In genomic region chr3:101966825-101967558, GRCm38 (mm10) we compare ENCODE assay signal across 15 mouse cellular contexts. TPM values are rescaled to one million over a fixed set of nuclear protein-coding genes. Genes with fewer than 3 reads are reported as not detected.
DNase-seq lines count a peak whose midpoint lies in the region; ATAC-seq and TF ChIP-seq lines count a peak whose summit lies in the region.
"Had no signal": no experiment of that assay in that cellular context is flagged by ENCODE, and none has a peak within 500 bp of the region (broad histone marks: within the 10 kb centered on the region; RNA-seq: fewer than 3 reads in every experiment).

No protein-coding gene starts in this region.

- TF ChIP-seq CTCF in brain, embryonic 14.5 days (IDR thresholded peaks at IDR 0.05; ENCODE audit: borderline replicate concordance, extremely low read depth, insufficient read depth, insufficient read length): no peak
- no peak for TF ChIP-seq CTCF in forebrain, postnatal 0 days (IDR thresholded peaks at IDR 0.05; ENCODE audit: low read depth)
- TF ChIP-seq CTCF in left cerebral cortex, adult 2 months (IDR thresholded peaks at IDR 0.05): no peak

- ATAC-seq in forebrain, postnatal 0 days: peak; percentile 83
- peak; percentile 83 for ATAC-seq in midbrain, embryonic 13.5 days
- ATAC-seq in megakaryocyte progenitor cell, adult 5-6 weeks (replicated peaks; ENCODE audit: poor library complexity): no peak

- peak; percentile 79 for DNase-seq in brain, embryonic 14.5 days (ENCODE audit: low read depth)
- peak; percentile 31 for DNase-seq in embryo, embryonic 11.5 days (ENCODE audit: low read depth, low spot score)
- peak; percentile 55 for DNase-seq in forebrain, postnatal 0 days
- DNase-seq in adrenal gland, postnatal 4 days (ENCODE audit: low spot score in 2 of 2): no peak
- no peak for DNase-seq in natural killer cell, adult 2 months (ENCODE audit: low spot score in 2 of 2)
- no peak for DNase-seq in left cerebral cortex, adult 2 months (ENCODE audit: extremely low spot score in 1 of 2, low spot score in 2 of 2)
- DNase-seq: gastrocnemius, postnatal 10 days; thymus, postnatal 14 days had no signal

- no peak overlapping the region for H3K4me2 ChIP-seq in forebrain, postnatal 0 days (ENCODE audit: low read depth)
- no peak overlapping the region for H3K4me2 ChIP-seq in midbrain, embryonic 13.5 days (replicated peaks)
- H3K4me2 ChIP-seq: embryonic facial prominence, embryonic 12.5 days; kidney, embryonic 15.5 days; limb, embryonic 12.5 days had no signal

- H3K9me3 ChIP-seq in forebrain, postnatal 0 days (ENCODE audit: low read length): no peaks in the 10 kb centered on the region
- no peaks in the 10 kb centered on the region for H3K9me3 ChIP-seq in midbrain, embryonic 13.5 days
- H3K9me3 ChIP-seq: embryonic facial prominence, embryonic 12.5 days; kidney, embryonic 15.5 days; limb, embryonic 12.5 days had no signal

- no peaks in the 10 kb centered on the region; the same call in 1 of the 2 replicates for H3K4me1 ChIP-seq in forebrain, postnatal 0 days (ENCODE audit: insufficient read depth)
- H3K4me1 ChIP-seq in midbrain, embryonic 13.5 days (replicated peaks): peaks cover 40% of the 10 kb centered on the region
- H3K4me1 ChIP-seq: embryonic facial prominence, embryonic 12.5 days; kidney, embryonic 15.5 days had no signal

- WGBS in forebrain, postnatal 0 days: 21% methylated on average over 3 of the region's 3 CpGs
- WGBS in midbrain, embryonic 13.5 days: 28% methylated on average over 3 of the region's 3 CpGs

- H3K4me3 ChIP-seq in forebrain, postnatal 0 days (ENCODE audit: low read depth, low read length): no peak overlapping the region
- no peak overlapping the region for H3K4me3 ChIP-seq in midbrain, embryonic 13.5 days (replicated peaks)
- no peak overlapping the region for H3K4me3 ChIP-seq in left cerebral cortex, adult 2 months
- H3K4me3 ChIP-seq: embryonic facial prominence, embryonic 12.5 days; kidney, embryonic 15.5 days; limb, embryonic 12.5 days had no signal

- H3K27ac ChIP-seq in forebrain, postnatal 0 days (ENCODE audit: low read depth, low read length): peak overlapping the region; percentile 46; the same call in 1 of the 2 replicates
- peak overlapping the region; percentile 84 for H3K27ac ChIP-seq in midbrain, embryonic 13.5 days
- H3K27ac ChIP-seq in left cerebral cortex, adult 2 months: no peak overlapping the region
- H3K27ac ChIP-seq: embryonic facial prominence, embryonic 12.5 days; kidney, embryonic 15.5 days; limb, embryonic 12.5 days had no signal

- no peak for TF ChIP-seq POLR2A in brain, embryonic 14.5 days (IDR thresholded peaks at IDR 0.05; ENCODE audit: borderline replicate concordance, extremely low read depth, insufficient read depth, insufficient read length, poor library complexity, severe bottlenecking)

- H3K36me3 ChIP-seq in forebrain, postnatal 0 days (ENCODE audit: insufficient read depth): no peaks in the 10 kb centered on the region
- no peaks in the 10 kb centered on the region for H3K36me3 ChIP-seq in midbrain, embryonic 13.5 days
- H3K36me3 ChIP-seq: embryonic facial prominence, embryonic 12.5 days; kidney, embryonic 15.5 days; limb, embryonic 12.5 days had no signal

- intact Hi-C loops in left cerebral cortex, adult 2 months (cut with DNase I): no loop called here

- H3K9ac ChIP-seq in forebrain, postnatal 0 days: no peak overlapping the region
- H3K9ac ChIP-seq in midbrain, embryonic 13.5 days (replicated peaks): no peak overlapping the region
- H3K9ac ChIP-seq: embryonic facial prominence, embryonic 12.5 days; kidney, embryonic 15.5 days; limb, embryonic 12.5 days had no signal

- H3K27me3 ChIP-seq in forebrain, postnatal 0 days (ENCODE audit: insufficient read depth, low read length): no peaks in the 10 kb centered on the region
- H3K27me3 ChIP-seq in midbrain, embryonic 13.5 days: no peaks in the 10 kb centered on the region
- H3K27me3 ChIP-seq: embryonic facial prominence, embryonic 12.5 days had no signal

RNA-seq across cellular contexts. Expression of gene Slc22a15, which starts 42.7 kb away (rescaled TPM):
- 11.5 and 15.9 TPM in 2 replicates for polyA plus RNA-seq in brain, embryonic 14.5 days (2012; rRNA removed)
- 8.9 and 9.8 TPM in 2 replicates for total RNA-seq in forebrain, postnatal 0 days (2014; rRNA removed)
- 3.6 and 5.3 TPM in 2 replicates for polyA plus RNA-seq in forebrain, postnatal 0 days (2015; fragmentation: Nextera tagmentation; extraction: Ambion mirVana)
- 8.2 and 8.8 TPM in 2 replicates for polyA plus RNA-seq in midbrain, embryonic 13.5 days (2015; fragmentation: Nextera tagmentation; extraction: Ambion mirVana)
- total RNA-seq in adrenal gland, postnatal 4 days (2021): 1 to 10 TPM; 7.5 to 7.7 TPM
- total RNA-seq in megakaryocyte progenitor cell, adult 5-6 weeks (2015): 9.5 and 12.9 TPM in 2 replicates
- 5.4 and 7.4 TPM in 2 replicates for total RNA-seq in megakaryocyte progenitor cell, adult 5-6 weeks (2017)
- total RNA-seq in left cerebral cortex, adult 2 months (2021): 10 to 100 TPM in 1 of 2 experiments, 1 to 10 TPM in 1; 9.2 to 10.0 TPM

RNA-seq across cellular contexts. Expression of gene Nhlh2, which starts 42.9 kb away (rescaled TPM):
- 32.5 and 40.8 TPM in 2 replicates for polyA plus RNA-seq in brain, embryonic 14.5 days (2012; rRNA removed)
- 8.6 and 19.0 TPM in 2 replicates for total RNA-seq in forebrain, postnatal 0 days (2014; rRNA removed)
- polyA plus RNA-seq in forebrain, postnatal 0 days (2015; fragmentation: Nextera tagmentation; extraction: Ambion mirVana): 7.0 and 14.6 TPM in 2 replicates
- 86.9 and 98.1 TPM in 2 replicates for polyA plus RNA-seq in midbrain, embryonic 13.5 days (2015; fragmentation: Nextera tagmentation; extraction: Ambion mirVana)
- under 1 TPM in 1 of 2 experiments, not detected in 1; 0.31 TPM for total RNA-seq in adrenal gland, postnatal 4 days (2021)
- total RNA-seq in megakaryocyte progenitor cell, adult 5-6 weeks (2015): not detected in 2 replicates
- not detected in 2 replicates for total RNA-seq in megakaryocyte progenitor cell, adult 5-6 weeks (2017)
- under 1 TPM; 0.26 to 0.52 TPM for total RNA-seq in left cerebral cortex, adult 2 months (2021)
- total RNA-seq: gastrocnemius, postnatal 10 days had no signal
- polyA plus RNA-seq: heart, embryonic 16.5 days; kidney, embryonic 15.5 days; spleen, adult 2 months had no signal

Comparison
In these comparisons a context has a peak if more than half of its experiments do, and no peak if none do; other contexts are left out.
1. DNase-seq: peak in brain, embryonic 14.5 days (single experiment), embryo, embryonic 11.5 days (single experiment) and forebrain, postnatal 0 days (single experiment); none in adrenal gland, postnatal 4 days (0 of 2), natural killer cell, adult 2 months (0 of 2) and left cerebral cortex, adult 2 months (0 of 2).